Mouse (Mus musculus): ENCODE data around the gene St3gal3.

- TF ChIP-seq CTCF (IDR thresholded peaks at IDR 0.05; ENCODE audit: low read depth): no peak
- no peak for TF ChIP-seq EP300 (IDR thresholded peaks at IDR 0.05; ENCODE audit: low read depth)
Observed at GRCm38 (mm10) chr4:117972999-117973398, 161.7 kb downstream of the St3gal3 start.
